Mouse (Mus musculus): ENCODE data around the gene Scgb1b19.
"Not testable (repeated sequence)": the region's sequence is repeated elsewhere in the genome, so short reads cannot be mapped to it uniquely, and the experiment has no call there.

The Scgb1b19 gene

GRCm38 (mm10) chr7:33286991-33287390 lies at the start of gene Scgb1b19:
Gene Scgb1b19 (plus strand): TSS chr7:33287291.
- DNase-seq, result not testable (repeated sequence)

- DNase-seq, result not testable (repeated sequence)
Observed at GRCm38 (mm10) chr7:33280238-33280637, 6.9 kb upstream of the Scgb1b19 start, which contains the start of gene Scgb2b19. Gene Scgb2b19 (minus strand): TSS chr7:33280338.
